Mouse (Mus musculus) ES-E14 (cell line): ENCODE data around the gene Cpxm2.

Experiments used
- CHD2 ChIP-seq: IDR thresholded peaks from 2 replicates; pipeline ENCODE4 v1.6.1; 2014; ENCODE audit warnings: mild to moderate bottlenecking, low read depth, low read length, inconsistent platforms
- HCFC1 ChIP-seq: IDR thresholded peaks from 2 replicates; pipeline ENCODE4 v1.6.1; 2012; ENCODE audit warnings: low read length, inconsistent platforms, borderline replicate concordance; ENCODE audit not compliant: insufficient read depth
- MAFK ChIP-seq: IDR thresholded peaks from 2 replicates; pipeline ENCODE4 v1.6.1; 2014; ENCODE audit warnings: mild to moderate bottlenecking, low read depth, low read length, inconsistent platforms; ENCODE audit not compliant: insufficient read depth
- ZC3H11A ChIP-seq: IDR thresholded peaks from 2 replicates; pipeline ENCODE4 v1.6.1; 2012; ENCODE audit warnings: low read depth, mild to moderate bottlenecking, inconsistent platforms, low read length, borderline replicate concordance
- ZNF384 ChIP-seq: IDR thresholded peaks from 2 replicates; pipeline ENCODE4 v1.6.1; 2012; ENCODE audit warnings: low read depth, low read length, inconsistent platforms

DNA sequence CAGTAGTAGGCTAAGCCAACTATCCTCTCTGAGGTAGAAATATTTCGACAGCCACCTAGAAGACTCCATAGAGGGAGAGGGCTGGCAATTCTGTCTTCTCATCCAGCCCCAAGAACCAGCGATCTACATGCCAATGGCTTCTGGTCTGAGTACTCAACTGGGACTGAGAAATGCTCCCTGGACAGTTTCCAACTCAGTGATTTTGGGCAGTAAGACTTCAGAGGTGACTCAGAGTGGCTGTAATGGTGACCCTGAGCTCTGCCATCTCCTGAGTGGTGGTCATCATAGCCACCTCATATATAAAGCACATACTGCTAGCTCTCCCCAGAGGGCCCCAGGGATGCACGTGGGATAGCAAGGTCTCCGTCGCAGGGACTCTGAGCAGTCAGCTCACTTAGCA is 87.0 kb downstream of the Cpxm2 start:
- no peak for TF ChIP-seq MAFK
- no peak for TF ChIP-seq ZNF384
- TF ChIP-seq HCFC1, result no peak
- TF ChIP-seq ZC3H11A, result no peak
- TF ChIP-seq CHD2, result no peak
